Mouse (Mus musculus) bone marrow, adult 2 months (tissue): Measurements from ENCODE around the gene Pkp3. TPM values are rescaled to one million over a fixed set of nuclear protein-coding genes. Genes with fewer than 3 reads are reported as not detected.

Experiments
- H3K27ac ChIP-seq: fragments of 200-500 bp; 2 replicates; pipeline ENCODE4 v1.5.1; 2012; ENCODE audit warnings: low read depth, mild to moderate bottlenecking, control low read depth, inconsistent platforms, low read length; ENCODE audit not compliant: control insufficient read depth, poor library complexity, insufficient read depth
- H3K4me1 ChIP-seq: fragments of 200-500 bp; 2 replicates; pipeline ENCODE4 v1.6.1; 2011; ENCODE audit warnings: low read length; ENCODE audit not compliant: control insufficient read depth, insufficient read depth
- H3K4me3 ChIP-seq: fragments of 200-500 bp; replicated peaks from 2 replicates; pipeline ENCODE3; 2011; ENCODE audit warnings: mild to moderate bottlenecking, low read depth, low read length, control low read depth; ENCODE audit not compliant: control insufficient read depth
- CTCF ChIP-seq: fragments of 200-500 bp; IDR thresholded peaks from 2 replicates; pipeline ENCODE4 v1.5.1; 2011; ENCODE audit warnings: low read length, control low read depth; ENCODE audit not compliant: control insufficient read depth, insufficient read depth
- POLR2A ChIP-seq: fragments of 200-500 bp; IDR thresholded peaks from 2 replicates; pipeline ENCODE4 v1.6.1; 2011; ENCODE audit warnings: low read depth, mild to moderate bottlenecking, control low read depth, low read length, borderline replicate concordance; ENCODE audit not compliant: control insufficient read depth
- WGBS: fragments of 180-500 bp; shearing (Covaris S2); methylation state at CpG from one replicate; pipeline ENCODE4 v1.1.7; 2018; 5-methylcytosine and 5-hydroxymethylcytosine counted together
- polyA plus RNA-seq: library from polyadenylated mRNA; stranded (reverse); fragments of >200 nt; gene quantifications from 2 replicates; pipeline ENCODE4 v1.2.4, GENCODE M21; 2011; ENCODE audit warnings: low replicate concordance; ENCODE audit not compliant: missing spikeins, insufficient read depth, insufficient read length

The Pkp3 gene
- polyA plus RNA-seq, 1 experiment = 15.9 TPM

GRCm38 (mm10) chr7:141051060-141051685, 26.8 kb upstream of the Pkp3 start:
- peaks cover 5% of the 10 kb centered on the region for H3K4me1 ChIP-seq

GRCm38 (mm10) chr7:141052016-141052415, 26.0 kb upstream of the Pkp3 start:
- no peak overlapping the region for H3K4me3 ChIP-seq
- H3K4me1 ChIP-seq = peaks cover 2% of the 10 kb centered on the region
- no peak overlapping the region for H3K27ac ChIP-seq
- 87% methylated on average over 4 of the region's 4 CpGs for WGBS
- TF ChIP-seq POLR2A (no peak), CTCF (no peak)

More at GRCm38 (mm10) chr7:141051060-141051685, 26.8 kb upstream of the Pkp3 start:
- Histone ChIP-seq H3K4me3 (no peak overlapping the region), H3K27ac (no peak overlapping the region)
- TF ChIP-seq POLR2A (no peak), CTCF (no peak)
- WGBS = 78% methylated on average over 17 of the region's 17 CpGs

GRCm38 (mm10) chr7:141052421-141052820, 25.6 kb upstream of the Pkp3 start:
- peaks cover under 1% of the 10 kb centered on the region for H3K4me1 ChIP-seq
- WGBS = 73% methylated on average over 2 of the region's 2 CpGs
- TF ChIP-seq POLR2A = no peak
- no peak for TF ChIP-seq CTCF
- H3K4me3 ChIP-seq = no peak overlapping the region
- H3K27ac ChIP-seq = no peak overlapping the region

GRCm38 (mm10) chr7:141055785-141056184, 22.2 kb upstream of the Pkp3 start:
- no peaks in the 10 kb centered on the region; the same call in 1 of the 2 replicates for H3K4me1 ChIP-seq
- 83% methylated on average over 4 of the region's 4 CpGs for WGBS
- TF ChIP-seq CTCF (no peak), POLR2A (no peak)
- H3K27ac ChIP-seq = no peak overlapping the region
- no peak overlapping the region for H3K4me3 ChIP-seq

- 56% methylated on average over 6 of the region's 6 CpGs for WGBS
- H3K4me1 ChIP-seq = no peaks in the 10 kb centered on the region; the same call in 1 of the 2 replicates
- H3K27ac ChIP-seq = no peak overlapping the region; the same call in 1 of the 2 replicates
- H3K4me3 ChIP-seq = no peak overlapping the region
- TF ChIP-seq CTCF (no peak), POLR2A (no peak)
Observed at GRCm38 (mm10) chr7:141056976-141057375, 21.0 kb upstream of the Pkp3 start.

- 87% methylated on average over 1 of the region's 1 CpGs for WGBS
- TF ChIP-seq CTCF (no peak), POLR2A (no peak)
- H3K27ac ChIP-seq = no peak overlapping the region; the same call in 1 of the 2 replicates
- H3K4me1 ChIP-seq = no peaks in the 10 kb centered on the region; the same call in 1 of the 2 replicates
- no peak overlapping the region for H3K4me3 ChIP-seq
Observed at GRCm38 (mm10) chr7:141057541-141057940, 20.5 kb upstream of the Pkp3 start.

GRCm38 (mm10) chr7:141058601-141059341, 19.2 kb upstream of the Pkp3 start:
- H3K4me3 ChIP-seq = no peak overlapping the region
- H3K27ac ChIP-seq = no peak overlapping the region
- TF ChIP-seq POLR2A = no peak
- TF ChIP-seq CTCF = no peak
- WGBS = 48% methylated on average over 14 of the region's 14 CpGs
- H3K4me1 ChIP-seq = peaks cover 2% of the 10 kb centered on the region; the same call in 1 of the 2 replicates

GRCm38 (mm10) chr7:141059929-141060328, 18.1 kb upstream of the Pkp3 start:
- H3K4me1 ChIP-seq = peaks cover 6% of the 10 kb centered on the region
- WGBS = 69% methylated on average over 2 of the region's 2 CpGs
- H3K4me3 ChIP-seq = no peak overlapping the region
- TF ChIP-seq POLR2A (no peak), CTCF (no peak)
- H3K27ac ChIP-seq = no peak overlapping the region
